In genomic region chr4:63089484-63089883, GRCm38 (mm10) we compare ENCODE assay signal across 10 mouse cellular contexts.
DNase-seq lines count a peak whose midpoint lies in the region; ATAC-seq lines count a peak whose summit lies in the region.
"Had no signal": no experiment of that assay in that cellular context is flagged by ENCODE, and none has a peak within 500 bp of the region (broad histone marks: within the 10 kb centered on the region; RNA-seq: fewer than 3 reads in every experiment).

No protein-coding gene starts in this region.

- ATAC-seq in heart, embryonic 12.5 days (ENCODE audit: insufficient number of reproducible peaks, low FRiP score), result peak; percentile 37; the same call in 1 of the 2 replicates
- ATAC-seq in midbrain, embryonic 16.5 days, result 0 out of 2 replicates have a peak, but pooled peaks have one; percentile 23
- ATAC-seq in midbrain, embryonic 14.5 days (ENCODE audit: low FRiP score, low TSS enrichment), result no peak
- 0 out of 2 replicates have a peak, but pooled peaks have one; percentile 50 for ATAC-seq in embryonic facial prominence, embryonic 11.5 days (replicated peaks; ENCODE audit: insufficient number of reproducible peaks, low FRiP score, low TSS enrichment, low read depth)

- WGBS in heart, embryonic 12.5 days, result 40% methylated on average over 1 of the region's 1 CpGs
- 100% methylated on average over 1 of the region's 1 CpGs for WGBS in midbrain, embryonic 16.5 days
- WGBS in midbrain, embryonic 14.5 days, result 100% methylated on average over 1 of the region's 1 CpGs
- 73% methylated on average over 1 of the region's 1 CpGs for WGBS in embryonic facial prominence, embryonic 11.5 days

- H3K4me2 ChIP-seq in heart, embryonic 12.5 days, result no peak overlapping the region
- no peak overlapping the region for H3K4me2 ChIP-seq in midbrain, embryonic 16.5 days (ENCODE audit: low read length)
- H3K4me2 ChIP-seq in midbrain, embryonic 14.5 days (ENCODE audit: low read length), result no peak overlapping the region
- no peak overlapping the region for H3K4me2 ChIP-seq in embryonic facial prominence, embryonic 11.5 days (ENCODE audit: low read depth, low read length)
- H3K4me2 ChIP-seq: heart, embryonic 15.5 days had no signal

- H3K4me1 ChIP-seq in heart, embryonic 12.5 days (replicated peaks), result peaks cover 22% of the 10 kb centered on the region
- H3K4me1 ChIP-seq in midbrain, embryonic 16.5 days (ENCODE audit: control insufficient read depth, insufficient read depth, low read length), result peaks cover 2% of the 10 kb centered on the region; the same call in 1 of the 2 replicates
- no peaks in the 10 kb centered on the region for H3K4me1 ChIP-seq in midbrain, embryonic 14.5 days (ENCODE audit: control insufficient read depth, insufficient read depth, low read length)
- no peaks in the 10 kb centered on the region for H3K4me1 ChIP-seq in embryonic facial prominence, embryonic 11.5 days (ENCODE audit: control insufficient read depth, insufficient read depth, low read length)

- H3K27me3 ChIP-seq in heart, embryonic 12.5 days (replicated peaks), result no peaks in the 10 kb centered on the region
- no peaks in the 10 kb centered on the region for H3K27me3 ChIP-seq in midbrain, embryonic 16.5 days (ENCODE audit: control insufficient read depth, insufficient read depth, low read depth, low read length)
- no peaks in the 10 kb centered on the region for H3K27me3 ChIP-seq in midbrain, embryonic 14.5 days (ENCODE audit: control insufficient read depth, insufficient read depth, low read length)
- no peaks in the 10 kb centered on the region for H3K27me3 ChIP-seq in embryonic facial prominence, embryonic 11.5 days (ENCODE audit: control insufficient read depth, insufficient read depth, low read length)
- H3K27me3 ChIP-seq: heart, embryonic 15.5 days had no signal

- H3K9ac ChIP-seq in heart, embryonic 12.5 days, result no peak overlapping the region
- H3K9ac ChIP-seq in midbrain, embryonic 16.5 days (ENCODE audit: low read depth, low read length), result no peak overlapping the region
- no peak overlapping the region for H3K9ac ChIP-seq in midbrain, embryonic 14.5 days (replicated peaks; ENCODE audit: low read length)
- no peak overlapping the region for H3K9ac ChIP-seq in embryonic facial prominence, embryonic 11.5 days (replicated peaks; ENCODE audit: low read length)
- H3K9ac ChIP-seq: heart, embryonic 15.5 days had no signal

- no peak overlapping the region for H3K4me3 ChIP-seq in heart, embryonic 12.5 days
- no peak overlapping the region for H3K4me3 ChIP-seq in midbrain, embryonic 16.5 days (ENCODE audit: low read depth, low read length)
- no peak overlapping the region for H3K4me3 ChIP-seq in midbrain, embryonic 14.5 days (replicated peaks; ENCODE audit: low read depth, low read length)
- H3K4me3 ChIP-seq in embryonic facial prominence, embryonic 11.5 days (ENCODE audit: low read depth, low read length), result no peak overlapping the region
- H3K4me3 ChIP-seq: heart, embryonic 15.5 days had no signal

- peaks cover 30% of the 10 kb centered on the region for H3K36me3 ChIP-seq in heart, embryonic 12.5 days
- peaks cover 11% of the 10 kb centered on the region; the same call in 1 of the 2 replicates for H3K36me3 ChIP-seq in midbrain, embryonic 16.5 days (ENCODE audit: control insufficient read depth, insufficient read depth, low read length)
- peaks cover 54% of the 10 kb centered on the region for H3K36me3 ChIP-seq in midbrain, embryonic 14.5 days (ENCODE audit: control insufficient read depth, insufficient read depth, low read length)
- H3K36me3 ChIP-seq in embryonic facial prominence, embryonic 11.5 days (replicated peaks; ENCODE audit: control insufficient read depth, insufficient read depth, low read depth, low read length), result peaks cover 5% of the 10 kb centered on the region
- H3K36me3 ChIP-seq: heart, embryonic 15.5 days had no signal

- H3K9me3 ChIP-seq in heart, embryonic 12.5 days (replicated peaks), result no peaks in the 10 kb centered on the region
- no peaks in the 10 kb centered on the region for H3K9me3 ChIP-seq in midbrain, embryonic 16.5 days (replicated peaks; ENCODE audit: control insufficient read depth, low read length, poor library complexity, severe bottlenecking)
- H3K9me3 ChIP-seq in midbrain, embryonic 14.5 days (ENCODE audit: control insufficient read depth, low read length), result no peaks in the 10 kb centered on the region
- no peaks in the 10 kb centered on the region for H3K9me3 ChIP-seq in embryonic facial prominence, embryonic 11.5 days (replicated peaks; ENCODE audit: control insufficient read depth, low read length)
- H3K9me3 ChIP-seq: heart, embryonic 15.5 days had no signal

- H3K27ac ChIP-seq in heart, embryonic 12.5 days (ENCODE audit: poor library complexity, severe bottlenecking), result no peak overlapping the region
- H3K27ac ChIP-seq in midbrain, embryonic 16.5 days (ENCODE audit: low read length), result no peak overlapping the region
- no peak overlapping the region for H3K27ac ChIP-seq in midbrain, embryonic 14.5 days (replicated peaks; ENCODE audit: low read depth, low read length)
- no peak overlapping the region for H3K27ac ChIP-seq in embryonic facial prominence, embryonic 11.5 days (replicated peaks; ENCODE audit: low read depth, low read length)
- H3K27ac ChIP-seq: heart, embryonic 15.5 days had no signal

- no peak for DNase-seq in heart, adult 11 months
- no peak for DNase-seq in midbrain, embryonic 14.5 days
- DNase-seq in embryonic facial prominence, embryonic 11.5 days (ENCODE audit: low spot score), result no peak
- peak; percentile 82 for DNase-seq in thymus, postnatal 14 days
- DNase-seq in right cerebral cortex, adult 2 months (ENCODE audit: low spot score in 2 of 2), result no peak
- DNase-seq in right cerebral cortex, postnatal 36 days (ENCODE audit: low spot score in 2 of 2), result no peak
- DNase-seq: kidney, adult 8-10 months had no signal
